12 mouse cellular contexts compared by ENCODE assay signal in genomic region chr5:51041541-51042217, GRCm38 (mm10).
DNase-seq lines count a peak whose midpoint lies in the region; ATAC-seq and TF ChIP-seq lines count a peak whose summit lies in the region.
"Had no signal": no experiment of that assay in that cellular context is flagged by ENCODE, and none has a peak within 500 bp of the region (broad histone marks: within the 10 kb centered on the region; RNA-seq: fewer than 3 reads in every experiment).

No protein-coding gene starts in this region.

- H3K4me1 ChIP-seq in kidney, embryonic 14.5 days (ENCODE audit: control insufficient read depth, insufficient read depth, low read length) = no peaks in the 10 kb centered on the region
- no peaks in the 10 kb centered on the region for H3K4me1 ChIP-seq in kidney, postnatal 0 days (replicated peaks; ENCODE audit: insufficient read depth, low read length)
- H3K4me1 ChIP-seq in embryonic facial prominence, embryonic 10.5 days = peaks cover 6% of the 10 kb centered on the region; the same call in 1 of the 2 replicates

- no peak for ATAC-seq in kidney, embryonic 14.5 days (ENCODE audit: low FRiP score, low TSS enrichment)
- ATAC-seq in kidney, postnatal 0 days (replicated peaks; ENCODE audit: low FRiP score, low read depth) = no peak

- no peak overlapping the region for H3K4me3 ChIP-seq in kidney, embryonic 14.5 days (ENCODE audit: low read length)
- H3K4me3 ChIP-seq in kidney, postnatal 0 days (replicated peaks; ENCODE audit: low read depth, low read length) = no peak overlapping the region
- H3K4me3 ChIP-seq in embryonic facial prominence, embryonic 10.5 days = no peak overlapping the region
- H3K4me3 ChIP-seq: limb, embryonic 12.5 days had no signal

- no peak for TF ChIP-seq CTCF in kidney, postnatal 0 days (IDR thresholded peaks at IDR 0.05; ENCODE audit: low read depth)

- H3K9me3 ChIP-seq in kidney, embryonic 14.5 days (ENCODE audit: control insufficient read depth, low read length) = no peaks in the 10 kb centered on the region
- H3K9me3 ChIP-seq in kidney, postnatal 0 days (replicated peaks; ENCODE audit: low read length) = no peaks in the 10 kb centered on the region
- no peaks in the 10 kb centered on the region for H3K9me3 ChIP-seq in embryonic facial prominence, embryonic 10.5 days
- H3K9me3 ChIP-seq: limb, embryonic 12.5 days had no signal

- no peaks in the 10 kb centered on the region for H3K27me3 ChIP-seq in kidney, embryonic 14.5 days (ENCODE audit: control insufficient read depth, insufficient read depth, low read length)
- H3K27me3 ChIP-seq in kidney, postnatal 0 days (ENCODE audit: insufficient read depth, low read length) = no peaks in the 10 kb centered on the region
- H3K27me3 ChIP-seq in embryonic facial prominence, embryonic 10.5 days (replicated peaks; ENCODE audit: low read depth, poor library complexity, severe bottlenecking) = no peaks in the 10 kb centered on the region
- H3K27me3 ChIP-seq: CH12.LX; limb, embryonic 12.5 days had no signal

- no peak overlapping the region for H3K9ac ChIP-seq in kidney, embryonic 14.5 days (ENCODE audit: low read depth, low read length)
- no peak overlapping the region for H3K9ac ChIP-seq in kidney, postnatal 0 days (ENCODE audit: low read depth, low read length)
- H3K9ac ChIP-seq: limb, embryonic 12.5 days had no signal

- H3K27ac ChIP-seq in kidney, embryonic 14.5 days (ENCODE audit: low read depth, low read length) = no peak overlapping the region
- peak overlapping the region; percentile 69; the same call in 1 of the 2 replicates for H3K27ac ChIP-seq in kidney, postnatal 0 days
- H3K27ac ChIP-seq in embryonic facial prominence, embryonic 10.5 days (replicated peaks) = no peak overlapping the region

- peak; percentile 20 for DNase-seq in kidney, adult 18-20 months
- peak; percentile 15 for DNase-seq in adrenal gland, postnatal 25 days
- DNase-seq in kidney, postnatal 0 days (ENCODE audit: low spot score) = no peak
- DNase-seq in urinary bladder, postnatal 36 days (ENCODE audit: low spot score in 2 of 2) = peak; percentile 15 to 18
- no peak for DNase-seq in retina, embryonic 14.5 days (ENCODE audit: low spot score)
- no peak for DNase-seq in layer of hippocampus, adult 9-11 months
- DNase-seq in embryonic facial prominence, embryonic 10.5 days (ENCODE audit: low spot score) = no peak
- DNase-seq: lung, adult 2 months; right cerebral cortex, postnatal 4 days had no signal

- H3K4me2 ChIP-seq in kidney, embryonic 14.5 days (replicated peaks; ENCODE audit: low read depth, low read length) = no peak overlapping the region
- H3K4me2 ChIP-seq in kidney, postnatal 0 days (ENCODE audit: low read length) = no peak overlapping the region
- H3K4me2 ChIP-seq: limb, embryonic 12.5 days had no signal

- 88% methylated on average over 6 of the region's 6 CpGs for WGBS in kidney, embryonic 14.5 days
- WGBS in kidney, postnatal 0 days = 85% methylated on average over 6 of the region's 6 CpGs
- 84% methylated on average over 6 of the region's 6 CpGs for WGBS in embryonic facial prominence, embryonic 10.5 days

- H3K36me3 ChIP-seq in kidney, embryonic 14.5 days (ENCODE audit: control insufficient read depth, insufficient read depth, low read length) = no peaks in the 10 kb centered on the region
- H3K36me3 ChIP-seq in kidney, postnatal 0 days (ENCODE audit: insufficient read depth, low read length) = no peaks in the 10 kb centered on the region
- H3K36me3 ChIP-seq in embryonic facial prominence, embryonic 10.5 days (replicated peaks) = no peaks in the 10 kb centered on the region
- H3K36me3 ChIP-seq: limb, embryonic 12.5 days had no signal

Comparison
In these comparisons a context has a peak if more than half of its experiments do, and no peak if none do; other contexts are left out.
1. DNase-seq: peak in kidney, adult 18-20 months (single experiment), adrenal gland, postnatal 25 days (single experiment) and urinary bladder, postnatal 36 days (2 of 2); none in kidney, postnatal 0 days (single experiment), retina, embryonic 14.5 days (single experiment), layer of hippocampus, adult 9-11 months (single experiment) and embryonic facial prominence, embryonic 10.5 days (single experiment).